Mouse (Mus musculus) layer of hippocampus, adult 18-20 months (tissue): ENCODE data around the gene Pde7b. TPM values are rescaled to one million over a fixed set of nuclear protein-coding genes. Genes with fewer than 3 reads are reported as not detected.

Experiments
- DNase-seq, 2 experiments: peaks; one replicate each; pipeline ENCODE4 v3.0.0; 2022; ENCODE audit warnings: low spot score in 2 of 2
- total RNA-seq, 2 experiments: library from RNA; stranded (reverse); gene quantifications; 2 replicates each; pipeline ENCODE4 v1.2.3; 2021

Gene Pde7b
- total RNA-seq, 2 experiments from 2014 or later, result 21.2 to 27.0 TPM

- DNase-seq, result no peak
Measured at GRCm38 (mm10) chr10:20501221-20501620, 223.7 kb downstream of the Pde7b start.

- no peak for DNase-seq
Measured at GRCm38 (mm10) chr10:20495051-20495450, 229.8 kb downstream of the Pde7b start.

- DNase-seq, result no peak
Measured at GRCm38 (mm10) chr10:20493826-20494455, 230.9 kb downstream of the Pde7b start.

GRCm38 (mm10) chr10:20492216-20492964 is 232.5 kb downstream of the Pde7b start:
- DNase-seq, result peak in 1 of 2 experiments; percentile 50

GRCm38 (mm10) chr10:20490775-20491174 is 234.1 kb downstream of the Pde7b start:
- no peak for DNase-seq

- no peak for DNase-seq
Measured at GRCm38 (mm10) chr10:20490281-20490680, 234.6 kb downstream of the Pde7b start.

- DNase-seq, result no peak
Measured at GRCm38 (mm10) chr10:20486461-20487253, 238.2 kb downstream of the Pde7b start.

GRCm38 (mm10) chr10:20485816-20486215 is 239.1 kb downstream of the Pde7b start:
- DNase-seq, result no peak

GRCm38 (mm10) chr10:20479481-20479880 is 245.4 kb downstream of the Pde7b start:
- DNase-seq, result no peak

GRCm38 (mm10) chr10:20478456-20478855 is 246.4 kb downstream of the Pde7b start:
- no peak for DNase-seq

- DNase-seq, result peak; percentile 59 to 73
Measured at GRCm38 (mm10) chr10:20474831-20475230, 250.0 kb downstream of the Pde7b start.

GRCm38 (mm10) chr10:20474036-20474435 is 250.8 kb downstream of the Pde7b start:
- DNase-seq, result no peak

GRCm38 (mm10) chr10:20473505-20473904 is 251.4 kb downstream of the Pde7b start:
- DNase-seq, result no peak

GRCm38 (mm10) chr10:20472007-20472406 is 252.9 kb downstream of the Pde7b start:
- DNase-seq, result no peak

- DNase-seq, result no peak
Measured at GRCm38 (mm10) chr10:20464631-20465030, 260.2 kb downstream of the Pde7b start.

- DNase-seq, result no peak
Measured at GRCm38 (mm10) chr10:20463941-20464340, 260.9 kb downstream of the Pde7b start.

- no peak for DNase-seq
Measured at GRCm38 (mm10) chr10:20462596-20462995, 262.3 kb downstream of the Pde7b start.

- no peak for DNase-seq
Measured at GRCm38 (mm10) chr10:20459657-20460350, 265.1 kb downstream of the Pde7b start.

- DNase-seq, result no peak
Measured at GRCm38 (mm10) chr10:20459160-20459559, 265.7 kb downstream of the Pde7b start.

GRCm38 (mm10) chr10:20454387-20455065 is 270.4 kb downstream of the Pde7b start:
- no peak for DNase-seq

GRCm38 (mm10) chr10:20437428-20437827 is 287.4 kb downstream of the Pde7b start:
- no peak for DNase-seq
